Mouse (Mus musculus) cortical plate, adult 2 months (tissue): ENCODE data around the gene Cul1.

Experiments used
- CTCF ChIP-seq: fragments of 200-500 bp; IDR thresholded peaks from 2 replicates; pipeline ENCODE4 v1.5.1; 2011; ENCODE audit warnings: mild to moderate bottlenecking, control low read depth, low read length; ENCODE audit not compliant: insufficient read depth; ENCODE audit errors: extremely low read depth
- POLR2A ChIP-seq: fragments of 200-500 bp; IDR thresholded peaks from 2 replicates; pipeline ENCODE4 v1.6.1; 2011; ENCODE audit warnings: mild to moderate bottlenecking, low read length, control low read depth; ENCODE audit not compliant: insufficient read depth; ENCODE audit errors: extremely low read depth

- TF ChIP-seq POLR2A (no peak), CTCF (no peak)
Observed at GRCm38 (mm10) chr6:47447658-47448057, 5.5 kb upstream of the Cul1 start.
